Mouse (Mus musculus) retina, adult 2 months (tissue): ENCODE data around the gene Nav3.
A peak's percentile ranks its signal among the peaks of the same experiment; 100 is the strongest.

Experiments used
- DNase-seq: peaks from one replicate; pipeline ENCODE4 v3.0.0-alpha.2; 2012; ENCODE audit warnings: low read depth, low spot score

The Nav3 gene

DNA sequence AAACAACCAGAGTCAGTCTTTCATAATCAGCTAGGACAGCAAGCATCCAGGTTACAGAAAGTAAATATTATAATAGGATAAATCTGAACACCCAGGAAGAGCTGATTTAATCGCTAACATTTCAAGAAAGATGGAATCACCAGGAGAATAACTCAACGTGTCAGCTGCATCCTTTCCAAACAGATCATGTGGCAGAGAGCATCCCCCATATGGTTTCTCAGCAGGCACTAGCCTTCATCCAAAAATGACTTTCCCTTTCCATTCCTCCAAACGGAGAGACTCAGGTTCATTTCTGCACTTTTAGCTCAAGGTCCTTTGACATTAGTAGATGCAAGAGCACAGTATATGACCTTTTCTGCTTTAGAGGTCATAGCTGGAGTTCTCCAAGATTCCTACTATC is 765.4 kb downstream of the Nav3 start:
- no peak for DNase-seq

DNA sequence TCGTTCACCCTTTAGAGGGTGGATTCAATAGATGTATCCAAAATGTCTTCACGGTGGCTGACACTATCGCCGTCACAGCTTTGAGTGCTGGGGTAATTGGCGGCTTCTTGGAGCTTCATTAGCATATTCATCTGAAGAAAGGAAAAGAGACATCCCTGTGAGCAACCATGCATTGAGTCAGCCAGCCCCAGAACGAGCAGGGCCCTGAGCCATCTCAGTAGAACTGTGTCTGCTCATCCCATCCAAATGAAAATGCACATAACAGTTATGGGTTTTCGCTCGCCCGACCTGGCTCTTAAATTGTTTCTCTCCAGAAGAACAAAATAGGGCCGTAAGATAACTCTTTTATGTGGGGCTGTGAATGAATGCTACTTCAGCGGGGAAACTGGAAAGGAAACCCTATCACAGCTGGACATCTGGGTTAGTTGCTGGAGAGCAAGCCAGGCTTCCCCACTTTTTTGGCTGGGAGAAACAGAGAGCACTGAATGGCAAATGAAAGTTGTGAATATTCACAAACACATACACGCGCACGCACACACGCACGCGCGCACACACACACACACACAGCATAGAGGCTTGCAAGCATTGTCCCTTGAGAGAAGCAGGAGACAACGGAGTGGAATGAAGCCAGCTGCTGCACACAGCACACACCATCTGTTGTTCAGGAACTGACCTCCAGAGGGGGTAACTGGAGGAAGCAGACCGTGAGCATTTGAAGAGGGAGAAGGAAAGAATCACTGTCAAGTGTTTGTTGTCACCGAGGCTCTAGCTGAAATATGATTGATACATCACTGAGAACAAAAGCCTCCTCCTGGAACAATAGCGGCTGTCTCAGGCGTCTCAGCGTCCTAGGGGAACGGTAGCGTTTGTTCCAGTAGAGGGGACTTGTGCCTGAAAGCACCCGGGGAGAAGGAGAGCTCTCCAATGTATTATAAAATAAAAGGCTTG is 771.6 kb downstream of the Nav3 start:
- peak; percentile 53 for DNase-seq

DNA sequence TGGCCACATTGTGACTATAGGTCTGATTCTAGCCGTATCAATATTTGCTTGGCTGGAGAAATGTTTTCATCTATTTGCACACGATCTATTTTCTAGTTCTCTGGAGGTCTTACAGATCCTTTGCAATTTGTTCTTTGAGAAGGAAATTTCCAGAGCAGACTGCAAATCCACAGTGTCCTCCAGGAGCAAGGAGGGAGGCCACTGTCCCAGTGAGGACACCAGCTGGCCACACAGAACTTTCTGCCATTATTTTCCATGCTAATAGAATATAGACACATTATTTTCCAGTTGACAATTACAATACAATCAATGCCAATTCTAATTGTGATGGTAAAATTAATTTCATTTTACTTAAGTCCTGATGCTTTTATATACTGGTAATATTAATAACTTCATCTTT is 783.1 kb downstream of the Nav3 start:
- DNase-seq = no peak

DNA sequence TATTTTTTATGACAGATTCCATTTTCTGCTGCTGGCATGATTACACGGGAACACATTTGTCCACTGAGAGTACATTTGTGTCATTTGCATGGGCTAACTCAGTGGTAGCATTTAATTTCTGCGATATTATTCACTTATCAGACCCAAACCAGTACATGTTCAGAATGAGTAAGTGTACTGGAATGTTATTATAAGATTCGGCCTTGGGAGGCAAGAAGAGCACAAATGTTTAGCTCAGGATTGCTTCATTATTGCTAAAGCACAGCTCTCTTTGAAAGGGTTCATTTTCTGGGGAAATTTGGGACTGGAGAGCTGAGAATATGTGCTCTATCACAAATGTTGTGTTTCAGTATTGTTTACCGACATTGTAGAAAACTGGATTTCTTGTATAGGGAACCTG is 788.6 kb downstream of the Nav3 start:
- DNase-seq = no peak

DNA sequence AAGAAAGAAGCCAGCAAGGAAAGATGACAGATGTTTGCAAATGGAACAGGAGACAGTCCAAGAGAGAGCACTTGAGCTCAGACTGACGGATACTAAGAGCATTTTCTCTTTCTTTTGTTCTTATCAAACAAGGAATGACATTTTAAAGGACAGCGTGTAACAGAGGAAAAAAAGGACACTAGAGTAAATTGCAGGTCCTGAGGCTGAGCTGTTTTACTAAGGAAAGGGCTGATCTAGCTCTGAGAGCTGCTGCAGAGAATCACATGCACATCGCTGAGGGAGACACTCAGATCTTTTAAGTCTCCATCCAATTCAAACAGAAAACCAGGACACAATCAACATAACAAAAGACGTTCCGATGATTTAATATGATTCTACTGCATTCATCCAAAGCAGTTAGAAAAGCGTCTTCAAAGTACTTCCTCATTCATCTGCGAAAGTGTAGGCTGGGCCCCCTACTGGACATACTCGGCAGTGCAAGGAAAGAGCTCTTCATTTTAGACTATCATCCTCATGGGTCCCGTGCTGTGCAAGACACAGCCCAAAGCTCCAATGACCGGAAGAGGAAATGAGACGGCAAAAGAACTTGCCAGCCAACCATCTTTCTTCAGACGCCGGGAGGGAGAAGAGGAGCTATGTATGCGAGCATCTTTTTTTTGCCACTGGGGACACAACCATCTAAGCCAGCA is 791.2 kb downstream of the Nav3 start:
- DNase-seq = peak; percentile 44

DNA sequence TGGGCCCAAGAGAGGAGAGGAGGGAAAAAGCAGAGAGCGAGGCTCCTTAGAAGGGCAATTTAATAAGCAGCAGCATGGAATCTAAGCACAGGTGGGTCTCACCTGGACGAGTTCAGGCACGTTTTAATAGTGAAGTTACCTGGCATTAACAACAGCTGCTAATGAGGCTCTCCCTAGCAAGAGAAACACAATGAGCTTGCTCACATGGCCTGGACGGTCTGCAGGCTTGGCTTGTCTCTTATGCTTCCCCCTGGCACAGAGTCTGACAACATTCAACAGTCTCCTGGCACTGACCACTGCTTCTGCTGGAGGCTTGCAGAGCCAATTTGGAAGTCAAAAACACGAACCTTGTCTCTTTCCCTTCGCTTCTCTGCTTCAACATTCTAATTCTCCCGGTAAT is 804.5 kb downstream of the Nav3 start:
- DNase-seq = no peak

DNA sequence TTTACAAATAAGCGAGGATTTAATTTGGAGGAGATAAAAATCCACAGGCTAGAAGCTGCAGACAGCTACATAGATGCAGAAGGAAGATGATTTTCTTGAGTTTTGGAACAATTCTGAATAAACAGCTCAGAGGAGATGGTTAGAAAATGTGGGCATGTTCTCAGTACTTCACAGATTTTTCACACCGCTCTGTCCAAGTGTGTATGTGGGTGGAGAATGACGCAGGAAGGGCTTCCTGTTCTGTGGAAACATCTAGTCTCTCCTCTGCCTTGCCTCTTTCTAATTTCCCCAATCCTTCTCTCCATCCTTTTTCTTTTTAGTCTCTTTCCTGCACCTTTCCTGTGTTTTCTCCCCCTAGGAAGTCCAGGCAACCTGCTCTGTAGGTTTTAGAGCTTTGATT is 812.4 kb downstream of the Nav3 start:
- no peak for DNase-seq

DNA sequence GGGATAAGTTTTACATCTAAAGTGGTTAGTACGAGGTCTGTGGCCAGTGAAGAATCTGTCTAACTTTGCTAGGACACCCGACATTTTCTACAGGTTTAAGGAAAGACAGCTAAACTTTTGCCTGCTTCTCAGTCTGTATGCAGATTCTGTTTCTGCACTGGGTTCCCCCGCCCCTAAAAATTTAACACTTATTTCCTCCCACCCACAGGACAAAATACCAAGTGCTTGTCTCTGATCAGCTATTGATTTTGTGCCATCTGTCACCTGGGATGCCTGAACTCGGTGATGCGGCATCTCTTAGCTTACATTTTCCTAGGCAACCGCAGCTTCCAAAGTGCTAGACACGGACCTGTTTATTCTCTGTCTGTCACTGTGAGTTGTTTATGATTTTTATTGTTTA is 814.2 kb downstream of the Nav3 start:
- DNase-seq = no peak

DNA sequence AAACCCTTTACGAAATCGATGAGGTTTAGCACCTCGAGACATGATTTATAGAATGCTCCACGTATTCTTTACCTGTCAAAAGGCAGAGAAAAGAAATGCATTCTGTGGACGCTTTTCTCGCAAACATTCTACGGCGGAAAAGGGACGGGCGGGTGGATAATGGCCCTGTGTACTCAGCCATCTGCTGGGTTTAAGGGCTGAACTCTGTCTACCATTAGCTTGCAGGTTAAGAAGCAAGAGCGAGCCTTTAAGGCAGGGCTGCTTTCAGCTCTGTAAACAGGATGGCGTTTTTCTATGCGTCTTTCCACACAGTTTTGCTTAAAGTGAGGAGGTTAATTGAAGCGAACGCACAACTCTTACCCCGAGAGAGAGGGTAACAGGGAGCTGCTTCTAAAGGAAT is 818.3 kb downstream of the Nav3 start:
- no peak for DNase-seq
